Mouse (Mus musculus): ENCODE results near the gene Lama2. TPM values are rescaled to one million over a fixed set of nuclear protein-coding genes. Genes with fewer than 3 reads are reported as not detected.

The Lama2 gene
- polyA plus RNA-seq, 1 experiment from 2014 or later = 7.1 TPM

DNA sequence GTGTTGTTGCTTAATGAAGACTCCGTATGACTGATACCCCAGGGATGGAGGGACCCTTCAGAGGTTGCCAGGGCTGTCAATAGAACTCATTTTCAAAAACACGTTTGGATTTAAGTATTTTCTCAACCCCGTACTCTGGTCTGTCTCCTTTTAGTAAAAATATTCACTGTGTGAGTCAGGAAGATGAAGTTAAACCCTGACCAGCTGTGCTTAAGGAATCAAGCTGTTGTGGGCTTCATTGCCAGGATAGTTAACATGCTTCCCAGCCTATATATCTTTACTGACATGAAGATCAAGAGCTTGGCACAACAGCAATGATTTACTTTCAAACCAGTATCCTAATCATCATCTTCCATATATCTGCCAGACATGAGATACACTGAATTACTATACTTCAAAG, 314.3 kb downstream of the Lama2 start:
- no peak for DNase-seq (ENCODE audit: low spot score, missing footprints)
- Histone ChIP-seq H3K4me1 (ENCODE audit: control insufficient read depth, insufficient read depth, low read length) (no peaks in the 10 kb centered on the region), H3K27me3 (ENCODE audit: control insufficient read depth, insufficient read depth, low read length) (no peaks in the 10 kb centered on the region), H3K27ac (ENCODE audit: low read depth, low read length) (no peak overlapping the region), H3K4me3 (ENCODE audit: low read depth, low read length) (no peak overlapping the region), H3K9me3 (ENCODE audit: control insufficient read depth, low read length) (no peaks in the 10 kb centered on the region), H3K4me2 (no peak overlapping the region), H3K36me3 (ENCODE audit: control insufficient read depth, insufficient read depth, low read length) (no peaks in the 10 kb centered on the region), H3K9ac (ENCODE audit: low read length) (no peak overlapping the region)
- no peak for ATAC-seq (ENCODE audit: low FRiP score)
- 75% methylated on average over 3 of the region's 3 CpGs for WGBS

DNA sequence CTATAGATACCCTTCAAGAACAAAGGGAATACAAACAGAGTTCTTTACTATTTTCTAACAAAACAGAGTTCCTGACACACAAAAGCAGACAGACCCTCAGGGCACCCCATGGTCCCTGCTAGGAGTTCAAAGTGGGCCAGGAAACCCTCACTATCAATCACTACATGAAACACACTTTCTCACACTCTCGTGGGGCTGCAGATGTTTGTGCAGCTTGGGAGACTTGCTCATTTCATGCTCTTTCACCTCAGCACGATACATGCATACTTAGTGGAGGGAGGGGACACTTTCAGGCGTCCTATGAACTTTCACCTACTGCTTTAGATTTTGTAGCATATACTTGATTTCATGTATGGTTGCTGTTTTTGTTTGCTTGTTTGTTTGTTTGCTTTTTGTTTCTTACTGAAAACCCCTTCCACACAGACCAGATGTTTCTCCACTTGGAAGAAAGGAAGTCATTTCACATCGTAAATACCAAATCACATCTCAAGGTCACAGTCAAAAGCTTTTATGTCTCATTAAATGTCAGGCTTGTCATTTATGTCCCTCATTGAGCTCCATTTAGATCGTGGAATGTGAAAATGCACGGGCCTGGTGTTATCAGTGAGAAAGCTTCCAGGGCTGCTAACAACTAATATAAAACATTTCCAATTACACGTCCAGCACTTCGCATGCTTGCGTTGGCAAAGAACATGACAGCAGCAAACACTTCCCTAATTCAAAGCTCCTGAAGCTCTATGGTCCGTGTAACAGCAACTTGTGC, 334.3 kb downstream of the Lama2 start:
- H3K4me3 ChIP-seq (ENCODE audit: low read depth, low read length) = no peak overlapping the region
- H3K27ac ChIP-seq (ENCODE audit: low read depth, low read length) = no peak overlapping the region
- H3K9ac ChIP-seq (ENCODE audit: low read length) = no peak overlapping the region
- H3K36me3 ChIP-seq (ENCODE audit: control insufficient read depth, insufficient read depth, low read length) = no peaks in the 10 kb centered on the region
- no peak overlapping the region for H3K4me2 ChIP-seq
- 68% methylated on average over 10 of the region's 10 CpGs for WGBS
- no peaks in the 10 kb centered on the region for H3K9me3 ChIP-seq (ENCODE audit: control insufficient read depth, low read length)
- H3K4me1 ChIP-seq (ENCODE audit: control insufficient read depth, insufficient read depth, low read length) = no peaks in the 10 kb centered on the region
- ATAC-seq (ENCODE audit: low FRiP score) (no peak), DNase-seq (ENCODE audit: low spot score, missing footprints) (no peak)
- H3K27me3 ChIP-seq (ENCODE audit: control insufficient read depth, insufficient read depth, low read length) = no peaks in the 10 kb centered on the region

DNA sequence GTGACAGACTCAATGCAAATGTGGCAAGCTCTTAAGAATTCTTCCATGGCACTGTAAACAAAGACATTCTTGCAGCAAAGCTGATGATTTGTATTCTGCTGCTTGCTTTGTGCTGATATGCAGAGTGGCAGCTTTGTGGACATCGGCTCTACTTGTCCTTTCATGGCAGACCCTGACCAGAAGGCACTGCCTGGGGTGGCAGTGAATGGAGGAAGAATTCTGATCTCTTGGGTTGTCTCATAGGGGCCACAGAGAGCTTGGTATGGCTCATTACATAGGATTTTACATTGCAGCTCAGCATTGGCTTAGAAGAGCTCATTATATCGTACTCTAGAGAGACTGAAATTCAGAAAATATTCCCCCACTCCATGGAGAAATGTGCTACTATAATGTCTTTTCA, 352.1 kb downstream of the Lama2 start:
- ATAC-seq (ENCODE audit: low FRiP score) (peak; percentile 83), DNase-seq (ENCODE audit: low spot score, missing footprints) (no peak)
- 53% methylated on average over 2 of the region's 2 CpGs for WGBS
- H3K36me3 ChIP-seq (ENCODE audit: control insufficient read depth, insufficient read depth, low read length) = no peaks in the 10 kb centered on the region
- no peaks in the 10 kb centered on the region for H3K27me3 ChIP-seq (ENCODE audit: control insufficient read depth, insufficient read depth, low read length)
- H3K4me2 ChIP-seq = no peak overlapping the region
- no peak overlapping the region for H3K4me3 ChIP-seq (ENCODE audit: low read depth, low read length)
- no peaks in the 10 kb centered on the region for H3K9me3 ChIP-seq (ENCODE audit: control insufficient read depth, low read length)
- no peak overlapping the region for H3K27ac ChIP-seq (ENCODE audit: low read depth, low read length)
- H3K9ac ChIP-seq (ENCODE audit: low read length) = no peak overlapping the region
- no peaks in the 10 kb centered on the region; the same call in 1 of the 2 replicates for H3K4me1 ChIP-seq (ENCODE audit: control insufficient read depth, insufficient read depth, low read length)

DNA sequence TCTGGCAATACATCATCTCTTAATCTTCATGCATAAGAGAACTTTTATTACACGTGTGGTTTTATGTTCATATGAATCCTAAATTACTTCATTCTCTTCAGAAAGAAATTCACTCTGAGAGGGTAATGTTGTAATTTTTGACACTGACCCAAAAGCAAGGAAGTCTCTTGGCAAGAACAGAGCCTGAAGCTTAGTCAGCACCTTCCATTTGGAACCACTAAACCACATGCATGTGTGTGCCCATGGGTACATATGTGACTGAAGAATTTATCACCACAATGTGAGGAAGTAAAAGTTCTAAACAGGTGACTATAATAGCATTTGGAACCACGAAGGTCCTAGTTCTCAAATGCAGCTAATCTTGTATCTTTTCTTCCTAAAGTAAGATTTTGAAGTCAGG, 353.7 kb downstream of the Lama2 start:
- no peak for ATAC-seq (ENCODE audit: low FRiP score)
- H3K9me3 ChIP-seq (ENCODE audit: control insufficient read depth, low read length) = no peaks in the 10 kb centered on the region
- 62% methylated on average over 2 of the region's 2 CpGs for WGBS
- no peaks in the 10 kb centered on the region for H3K27me3 ChIP-seq (ENCODE audit: control insufficient read depth, insufficient read depth, low read length)
- no peak for DNase-seq (ENCODE audit: low spot score, missing footprints)
- no peak overlapping the region for H3K4me2 ChIP-seq
- H3K9ac ChIP-seq (ENCODE audit: low read length) = no peak overlapping the region
- H3K4me3 ChIP-seq (ENCODE audit: low read depth, low read length) = no peak overlapping the region
- H3K27ac ChIP-seq (ENCODE audit: low read depth, low read length) = no peak overlapping the region
- no peaks in the 10 kb centered on the region for H3K36me3 ChIP-seq (ENCODE audit: control insufficient read depth, insufficient read depth, low read length)
- H3K4me1 ChIP-seq (ENCODE audit: control insufficient read depth, insufficient read depth, low read length) = no peaks in the 10 kb centered on the region; the same call in 1 of the 2 replicates

DNA sequence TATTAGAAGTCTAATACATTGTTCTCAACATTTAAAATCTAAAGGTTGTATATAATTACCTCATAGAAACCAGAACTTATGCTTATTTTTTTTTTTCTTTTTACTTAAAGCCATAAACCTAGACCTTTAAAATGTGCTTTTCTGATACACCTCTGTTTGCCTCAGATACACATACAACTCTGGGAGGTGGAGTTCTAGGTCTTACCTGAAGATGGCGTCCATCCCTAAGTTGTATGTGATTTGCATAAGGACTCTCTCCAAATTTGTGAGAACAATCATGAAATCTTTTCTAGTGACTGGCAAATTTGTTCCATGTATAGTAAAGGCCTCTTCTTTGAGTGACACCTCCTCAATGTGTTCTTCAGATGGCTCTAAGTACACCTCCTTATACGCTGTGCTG, 354.8 kb downstream of the Lama2 start:
- Histone ChIP-seq H3K4me3 (ENCODE audit: low read depth, low read length) (no peak overlapping the region), H3K4me2 (no peak overlapping the region), H3K27ac (ENCODE audit: low read depth, low read length) (no peak overlapping the region), H3K9ac (ENCODE audit: low read length) (no peak overlapping the region), H3K9me3 (ENCODE audit: control insufficient read depth, low read length) (no peaks in the 10 kb centered on the region), H3K36me3 (ENCODE audit: control insufficient read depth, insufficient read depth, low read length) (no peaks in the 10 kb centered on the region), H3K4me1 (ENCODE audit: control insufficient read depth, insufficient read depth, low read length) (no peaks in the 10 kb centered on the region; the same call in 1 of the 2 replicates), H3K27me3 (ENCODE audit: control insufficient read depth, insufficient read depth, low read length) (no peaks in the 10 kb centered on the region)
- DNase-seq (ENCODE audit: low spot score, missing footprints) (no peak), ATAC-seq (ENCODE audit: low FRiP score) (no peak)
- 63% methylated on average over 2 of the region's 2 CpGs for WGBS

DNA sequence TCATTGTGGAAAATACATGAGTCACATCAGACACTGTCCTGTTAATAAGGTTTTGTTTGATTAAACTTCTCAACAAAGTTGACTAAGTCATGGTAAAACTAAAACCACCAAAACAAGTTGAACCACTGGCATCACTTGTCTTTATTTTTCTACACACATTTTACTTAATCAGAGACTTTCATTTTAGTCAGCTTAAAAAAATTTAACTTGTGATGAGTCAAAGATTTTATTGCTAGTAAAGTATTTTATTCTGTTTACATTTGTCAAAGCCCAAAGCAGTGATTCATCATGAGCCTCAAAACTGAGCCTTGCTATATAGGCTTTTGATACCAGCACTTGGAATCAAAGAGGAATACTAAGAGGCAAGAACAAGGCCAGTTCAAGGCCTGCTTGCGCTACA, 369.8 kb downstream of the Lama2 start:
- no peak overlapping the region for H3K27ac ChIP-seq (ENCODE audit: low read depth, low read length)
- no peak for ATAC-seq (ENCODE audit: low FRiP score)
- no peaks in the 10 kb centered on the region for H3K36me3 ChIP-seq (ENCODE audit: control insufficient read depth, insufficient read depth, low read length)
- no peaks in the 10 kb centered on the region for H3K9me3 ChIP-seq (ENCODE audit: control insufficient read depth, low read length)
- no peak overlapping the region for H3K4me3 ChIP-seq (ENCODE audit: low read depth, low read length)
- no peak overlapping the region for H3K9ac ChIP-seq (ENCODE audit: low read length)
- H3K4me2 ChIP-seq = no peak overlapping the region
- H3K4me1 ChIP-seq (ENCODE audit: control insufficient read depth, insufficient read depth, low read length) = no peaks in the 10 kb centered on the region
- 94% methylated on average over 1 of the region's 1 CpGs for WGBS
- no peaks in the 10 kb centered on the region for H3K27me3 ChIP-seq (ENCODE audit: control insufficient read depth, insufficient read depth, low read length)
- DNase-seq (ENCODE audit: low spot score, missing footprints) = no peak

DNA sequence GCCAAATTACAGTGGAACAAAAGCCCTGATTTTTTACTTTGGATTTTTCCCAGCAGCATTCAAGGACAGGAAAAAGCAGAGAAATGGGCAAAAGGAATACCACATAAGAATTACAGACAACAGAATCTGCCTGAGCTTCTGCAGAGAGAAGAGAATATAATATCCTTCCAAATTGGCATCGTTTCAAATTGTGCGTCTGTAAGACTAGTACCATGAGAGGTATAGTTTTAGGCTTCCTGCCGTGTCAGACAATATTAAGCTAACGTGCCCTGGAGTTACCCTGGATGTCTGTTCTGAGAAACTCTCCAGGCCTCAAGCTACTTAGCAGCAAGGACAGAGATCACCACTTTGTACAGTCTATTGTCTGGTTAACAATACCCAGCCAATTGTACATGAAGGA, 384.8 kb downstream of the Lama2 start:
- H3K4me1 ChIP-seq (ENCODE audit: control insufficient read depth, insufficient read depth, low read length) = no peaks in the 10 kb centered on the region
- H3K27ac ChIP-seq (ENCODE audit: low read depth, low read length) = no peak overlapping the region
- no peak for ATAC-seq (ENCODE audit: low FRiP score)
- no peak overlapping the region for H3K9ac ChIP-seq (ENCODE audit: low read length)
- H3K4me2 ChIP-seq = no peak overlapping the region
- H3K36me3 ChIP-seq (ENCODE audit: control insufficient read depth, insufficient read depth, low read length) = no peaks in the 10 kb centered on the region
- 68% methylated on average over 4 of the region's 4 CpGs for WGBS
- no peak for DNase-seq (ENCODE audit: low spot score, missing footprints)
- no peaks in the 10 kb centered on the region for H3K27me3 ChIP-seq (ENCODE audit: control insufficient read depth, insufficient read depth, low read length)
- H3K9me3 ChIP-seq (ENCODE audit: control insufficient read depth, low read length) = no peaks in the 10 kb centered on the region
- no peak overlapping the region for H3K4me3 ChIP-seq (ENCODE audit: low read depth, low read length)

DNA sequence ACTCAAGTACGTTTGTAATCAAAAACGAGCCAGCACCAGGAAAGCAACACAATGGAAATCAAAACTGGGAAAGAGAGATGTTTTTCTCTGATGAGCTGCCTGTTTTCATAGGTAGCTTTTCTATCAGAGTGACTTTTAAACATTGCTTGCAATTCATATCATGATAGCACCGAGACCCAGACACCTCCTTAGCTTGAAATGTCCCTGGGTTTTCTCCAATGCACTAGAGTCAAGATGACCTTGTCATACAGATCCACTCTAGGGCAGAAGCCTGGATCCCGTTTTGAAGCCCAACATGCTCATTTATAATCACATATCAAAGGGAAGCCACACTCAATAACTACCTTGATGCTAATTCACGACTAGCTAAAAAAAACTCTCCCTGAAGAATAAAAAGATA, 386.0 kb downstream of the Lama2 start:
- DNase-seq (ENCODE audit: low spot score, missing footprints) = no peak
- 85% methylated on average over 5 of the region's 5 CpGs for WGBS
- Histone ChIP-seq H3K4me3 (ENCODE audit: low read depth, low read length) (no peak overlapping the region), H3K27ac (ENCODE audit: low read depth, low read length) (no peak overlapping the region), H3K4me1 (ENCODE audit: control insufficient read depth, insufficient read depth, low read length) (no peaks in the 10 kb centered on the region), H3K9me3 (ENCODE audit: control insufficient read depth, low read length) (no peaks in the 10 kb centered on the region), H3K27me3 (ENCODE audit: control insufficient read depth, insufficient read depth, low read length) (no peaks in the 10 kb centered on the region), H3K9ac (ENCODE audit: low read length) (no peak overlapping the region), H3K36me3 (ENCODE audit: control insufficient read depth, insufficient read depth, low read length) (no peaks in the 10 kb centered on the region), H3K4me2 (no peak overlapping the region)
- no peak for ATAC-seq (ENCODE audit: low FRiP score)

DNA sequence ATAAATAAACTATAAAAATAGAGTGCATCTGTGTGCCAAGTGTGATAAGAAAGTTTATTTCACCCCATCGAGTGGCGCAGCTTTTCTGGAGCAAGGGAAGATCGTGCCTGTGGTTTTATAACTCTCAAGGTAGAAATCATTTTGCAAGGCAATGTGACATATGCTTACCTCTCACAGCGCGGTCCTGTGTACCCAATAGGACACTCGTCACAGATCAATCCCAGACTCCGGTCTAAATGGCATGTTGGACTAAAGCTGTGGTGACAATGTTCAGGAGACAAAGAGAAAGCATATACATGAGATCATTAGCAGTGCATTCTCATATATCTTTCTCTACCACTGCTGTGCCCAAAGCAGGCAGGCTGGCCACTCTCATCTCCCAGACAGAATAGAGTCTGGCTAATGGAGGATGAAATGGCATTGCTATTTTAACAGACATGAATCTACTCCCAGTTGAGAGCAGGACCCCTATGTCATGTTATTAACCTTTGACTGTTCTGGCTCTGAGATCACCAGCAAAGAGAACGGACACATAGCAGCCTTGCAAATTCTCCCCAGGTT, 395.7 kb downstream of the Lama2 start:
- DNase-seq (ENCODE audit: low spot score, missing footprints) = no peak
- no peaks in the 10 kb centered on the region for H3K36me3 ChIP-seq (ENCODE audit: control insufficient read depth, insufficient read depth, low read length)
- H3K4me2 ChIP-seq = no peak overlapping the region
- WGBS = 92% methylated on average over 8 of the region's 8 CpGs
- no peaks in the 10 kb centered on the region for H3K27me3 ChIP-seq (ENCODE audit: control insufficient read depth, insufficient read depth, low read length)
- no peak overlapping the region for H3K27ac ChIP-seq (ENCODE audit: low read depth, low read length)
- H3K4me3 ChIP-seq (ENCODE audit: low read depth, low read length) = no peak overlapping the region
- no peak overlapping the region for H3K9ac ChIP-seq (ENCODE audit: low read length)
- H3K9me3 ChIP-seq (ENCODE audit: control insufficient read depth, low read length) = no peaks in the 10 kb centered on the region
- ATAC-seq (ENCODE audit: low FRiP score) = no peak
- H3K4me1 ChIP-seq (ENCODE audit: control insufficient read depth, insufficient read depth, low read length) = no peaks in the 10 kb centered on the region

Data from midbrain, embryonic 11.5 days (tissue).